Mouse (Mus musculus) adrenal gland, postnatal 25 days (tissue): ENCODE measurements around the gene Has3. TPM values are rescaled to one million over a fixed set of nuclear protein-coding genes. Genes with fewer than 3 reads are reported as not detected.
"Not testable (repeated sequence)": the region's sequence is repeated elsewhere in the genome, so short reads cannot be mapped to it uniquely, and the experiment has no call there.

Experiments used
- DNase-seq: peaks from one replicate; pipeline ENCODE4 v3.0.0; 2021; ENCODE audit warnings: mixed read lengths
- total RNA-seq: library from RNA; stranded (reverse); gene quantifications from 2 replicates; pipeline ENCODE4 v1.2.3, GENCODE M21; 2021

Gene Has3
- total RNA-seq, 1 experiment from 2014 or later = 0.55 TPM

DNA sequence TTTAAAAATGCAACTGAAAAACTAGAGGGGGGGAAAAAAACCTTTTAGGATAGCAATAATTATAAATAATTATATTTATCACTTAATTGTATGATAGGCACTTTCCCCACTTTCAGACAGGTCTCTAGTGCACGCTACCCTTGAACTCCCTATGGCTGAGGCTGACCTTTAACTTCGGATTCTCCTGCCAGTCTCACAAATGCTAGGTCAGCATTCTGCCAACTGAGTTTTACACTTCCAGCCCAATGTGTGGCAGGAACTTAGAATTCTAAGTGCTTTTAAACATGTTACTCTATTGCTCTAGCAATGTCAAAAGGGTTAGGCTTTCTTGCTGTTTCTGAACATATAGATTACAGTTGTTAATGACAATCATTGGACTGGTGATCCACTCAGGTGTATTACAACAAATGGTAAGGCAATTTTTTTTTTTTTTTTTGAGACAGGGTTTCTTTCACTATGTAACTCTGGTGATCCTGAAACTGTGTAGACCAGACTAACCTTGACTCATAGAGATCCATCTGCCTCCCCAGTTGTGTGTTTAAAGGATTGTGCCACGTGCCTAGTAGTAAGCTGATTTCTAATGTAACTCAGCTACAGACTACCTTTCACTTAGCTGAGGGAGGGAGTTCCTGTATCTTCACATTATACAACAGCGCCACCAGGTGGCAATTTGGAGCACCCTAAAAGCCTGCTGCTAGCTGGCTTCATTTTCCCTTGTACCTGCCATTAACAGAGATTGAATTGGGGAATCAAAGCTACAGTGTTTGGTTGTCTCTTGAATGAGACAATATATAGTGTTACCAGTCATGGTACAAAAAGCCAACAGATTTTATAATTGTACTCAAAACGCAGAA, 17.5 kb downstream of the Has3 start:
- DNase-seq = peak; percentile 77

DNA sequence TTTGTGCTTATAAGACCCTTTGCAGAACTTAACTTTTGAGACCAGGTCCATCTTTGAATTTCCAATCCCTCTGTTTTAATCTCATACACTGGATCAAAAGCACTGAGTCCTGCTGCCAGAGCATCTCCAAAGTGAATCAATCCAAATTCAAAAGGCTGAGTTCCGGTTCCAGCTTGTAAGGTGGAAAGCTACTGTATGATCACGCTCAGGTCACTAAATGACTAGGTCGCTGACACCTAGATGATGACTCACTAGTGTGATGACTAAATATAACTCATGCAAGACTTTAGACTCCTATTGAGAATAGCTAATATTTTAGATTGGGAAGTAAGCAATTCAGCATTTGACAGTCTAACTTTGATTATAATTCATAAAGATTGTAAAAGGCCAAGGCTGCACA, 18.8 kb downstream of the Has3 start:
- DNase-seq = no peak

DNA sequence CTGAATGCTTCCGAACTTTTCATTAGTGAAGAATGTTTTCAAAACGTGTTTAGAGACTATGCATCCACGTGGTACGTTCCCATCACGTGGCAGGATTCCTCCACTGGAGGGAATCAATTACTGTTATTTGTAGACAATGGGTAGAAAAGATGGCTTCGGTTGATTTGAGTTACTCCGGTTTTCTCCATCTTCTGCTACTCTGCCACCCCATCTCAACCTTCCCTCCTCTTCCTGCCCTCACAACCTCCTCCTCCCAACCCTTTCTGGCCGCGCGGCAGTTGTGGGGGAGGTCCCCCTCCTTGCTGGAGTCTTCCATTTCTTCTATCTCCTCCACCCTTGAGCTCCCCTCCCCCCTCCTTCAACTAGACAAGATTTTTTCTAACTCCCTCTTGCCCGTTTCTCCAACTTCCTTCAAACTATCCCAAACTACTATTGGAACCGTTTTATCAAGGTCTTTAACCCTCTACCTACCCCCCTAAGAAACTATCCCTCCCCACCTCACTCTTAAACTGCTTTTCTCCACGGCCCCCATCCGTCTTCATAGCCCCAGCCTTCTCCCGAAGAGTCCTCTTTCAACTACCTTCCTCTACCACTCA, 22.3 kb downstream of the Has3 start:
- DNase-seq = peak; percentile 31

DNA sequence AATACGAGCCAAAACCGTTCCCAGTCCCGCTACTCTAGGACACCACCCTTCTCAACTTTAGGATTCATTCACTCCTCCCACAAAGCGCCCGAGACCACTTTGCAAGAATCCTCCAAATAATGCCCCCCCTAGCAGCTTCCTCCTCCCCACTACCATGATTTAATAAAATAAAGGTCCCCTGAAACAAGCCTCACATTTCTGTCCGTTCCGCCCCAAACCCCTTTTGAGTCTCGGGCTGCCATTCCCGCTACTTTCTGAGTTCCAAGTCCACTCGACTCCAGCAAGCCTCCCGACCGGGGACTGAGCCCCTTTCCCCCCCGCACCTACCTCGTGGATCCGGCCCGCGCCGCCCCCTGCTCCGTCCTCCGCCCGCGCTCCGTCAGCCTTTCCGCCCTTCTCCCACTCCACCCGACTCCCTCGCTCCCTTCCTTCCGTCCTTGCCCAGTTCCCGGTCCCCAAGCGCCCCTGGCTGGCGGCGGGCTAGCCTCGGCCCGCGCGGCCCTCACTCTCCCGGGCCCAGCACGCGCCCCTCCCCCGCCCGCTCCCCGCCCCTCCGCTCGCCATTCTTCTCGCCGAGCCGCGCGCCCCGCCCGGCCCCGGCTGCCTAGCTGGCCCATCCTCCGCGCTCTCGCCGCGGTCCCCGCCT, 22.9 kb downstream of the Has3 start:
- DNase-seq = peak; percentile 71

DNA sequence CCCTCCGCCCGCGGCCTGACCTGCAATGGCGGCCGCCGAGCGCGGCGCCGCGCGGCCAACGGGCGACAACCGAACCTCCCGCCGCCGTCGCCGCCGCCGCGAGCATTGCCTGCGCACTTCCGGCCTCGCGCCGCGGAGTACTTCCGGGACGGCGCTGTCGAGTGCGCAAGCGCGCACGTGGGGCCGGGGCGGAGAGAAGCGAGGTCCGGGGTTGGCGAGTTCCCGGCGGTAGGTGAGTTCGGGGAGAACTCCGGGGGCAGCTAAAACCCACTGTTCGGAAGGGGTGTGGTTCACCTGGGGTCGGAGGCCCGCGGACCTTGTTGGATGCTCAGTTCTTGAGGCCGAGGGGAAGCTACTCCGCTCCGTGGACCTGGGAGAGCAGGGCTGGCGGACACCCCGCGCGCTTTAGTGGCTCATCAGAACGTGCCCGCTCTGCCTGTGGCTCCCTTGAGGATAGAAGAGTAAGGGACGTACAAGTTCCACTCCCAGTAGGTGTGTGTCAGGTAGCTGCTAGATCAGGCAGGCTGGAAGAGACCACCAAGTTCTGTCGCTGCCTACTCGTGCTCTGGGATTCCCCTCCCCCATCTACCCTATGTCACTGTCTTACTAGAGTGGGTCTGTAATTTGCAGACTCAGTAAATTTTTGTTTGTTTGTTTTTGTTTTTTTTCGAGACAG, 23.6 kb downstream of the Has3 start, which contains the start of gene Utp4:
Utp4 (plus strand) TSS at position 156 of the 676 bp plus-strand sequence.
- peak; percentile 91 for DNase-seq

DNA sequence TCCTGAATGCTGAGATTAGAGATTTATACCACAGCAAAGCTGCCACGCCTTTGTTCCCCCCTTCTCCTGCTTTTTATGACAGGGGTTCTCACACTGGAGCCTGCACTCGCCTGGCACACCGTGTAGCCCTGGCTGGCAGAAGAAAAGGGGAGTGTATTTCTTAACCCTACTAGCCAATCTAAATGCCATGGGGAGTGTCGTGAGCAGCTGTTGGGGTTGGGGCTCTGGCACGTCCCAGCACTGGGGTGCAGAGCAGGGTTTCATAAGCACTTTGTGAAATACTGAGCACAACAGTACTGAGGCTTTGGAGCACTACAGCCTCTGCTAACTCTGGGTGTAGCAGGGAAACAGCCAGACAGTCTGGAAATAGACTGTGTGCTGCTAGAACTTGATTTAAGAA, 29.4 kb downstream of the Has3 start:
- DNase-seq = no peak

DNA sequence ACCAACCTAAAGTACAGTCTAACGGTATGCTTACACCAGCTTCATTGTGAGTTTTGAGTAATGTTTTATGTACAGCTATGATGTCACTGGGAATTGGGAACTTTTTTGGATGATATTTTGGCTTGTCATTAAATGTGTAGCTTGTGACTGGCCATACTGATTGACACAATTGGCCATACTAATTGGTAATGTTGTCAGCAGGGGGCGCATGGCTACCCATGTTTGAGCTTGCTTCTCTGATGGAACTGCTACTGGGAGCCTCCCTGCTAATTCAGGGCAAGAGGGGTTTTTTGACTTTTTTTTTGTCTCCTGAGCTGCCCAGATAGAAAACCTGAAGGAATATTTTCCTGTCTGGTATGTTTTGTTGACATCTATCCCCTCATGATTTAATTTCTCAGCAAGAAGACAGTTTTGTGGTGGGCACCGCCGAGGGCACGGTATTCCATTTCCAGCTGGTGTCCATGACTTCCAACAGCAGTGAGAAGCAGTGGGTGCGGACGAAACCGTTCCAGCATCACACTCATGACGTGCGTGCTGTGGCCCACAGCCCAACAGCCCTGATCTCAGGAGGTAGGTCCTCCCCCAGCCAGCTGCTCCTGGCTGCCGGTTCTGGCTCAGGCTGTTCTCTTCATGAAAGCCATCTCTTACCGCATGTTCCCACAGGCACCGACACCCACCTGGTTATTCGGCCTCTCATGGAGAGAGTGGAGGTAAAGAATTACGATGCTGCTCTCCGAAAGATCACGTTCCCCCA, 35.9 kb downstream of the Has3 start:
- peak; percentile 72 for DNase-seq

DNA sequence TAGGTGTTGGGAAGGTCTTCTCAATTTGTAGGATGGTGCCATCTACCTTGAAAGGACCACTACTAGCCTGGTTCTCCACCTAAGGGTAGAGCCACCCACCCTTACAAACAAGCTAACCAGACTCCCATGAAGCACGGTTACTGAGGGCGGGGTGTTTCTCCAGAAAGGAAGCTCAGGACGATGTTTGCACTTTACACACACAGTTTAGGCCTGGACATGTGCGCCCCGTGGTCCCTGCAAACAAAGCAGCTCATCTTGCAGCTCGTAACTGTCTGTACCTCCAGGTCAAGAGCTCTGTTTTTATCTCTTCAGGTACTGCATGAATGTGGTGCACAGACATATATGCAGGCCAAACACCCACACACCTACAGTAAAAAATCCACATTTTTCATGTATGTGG, 36.6 kb downstream of the Has3 start:
- no peak for DNase-seq

DNA sequence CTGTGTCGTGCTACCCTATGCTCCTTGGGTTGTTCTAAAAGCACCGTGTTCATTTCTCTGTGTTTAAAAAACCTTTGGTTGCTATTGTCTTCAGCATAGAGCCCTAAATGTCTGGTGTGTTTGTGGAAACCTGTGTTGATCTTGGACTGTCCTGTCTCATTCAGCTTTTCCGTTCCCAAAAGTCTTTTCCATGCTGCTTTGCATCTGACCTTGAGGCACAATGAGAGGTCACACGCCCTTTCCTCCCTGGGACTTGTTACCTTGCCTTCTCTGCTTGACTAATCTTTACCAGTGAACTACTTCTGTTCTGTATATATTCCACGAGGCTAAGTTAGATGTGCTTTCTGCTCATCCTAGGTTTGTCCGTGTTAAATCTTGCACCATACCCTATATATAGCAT, 37.4 kb downstream of the Has3 start:
- DNase-seq = no peak

DNA sequence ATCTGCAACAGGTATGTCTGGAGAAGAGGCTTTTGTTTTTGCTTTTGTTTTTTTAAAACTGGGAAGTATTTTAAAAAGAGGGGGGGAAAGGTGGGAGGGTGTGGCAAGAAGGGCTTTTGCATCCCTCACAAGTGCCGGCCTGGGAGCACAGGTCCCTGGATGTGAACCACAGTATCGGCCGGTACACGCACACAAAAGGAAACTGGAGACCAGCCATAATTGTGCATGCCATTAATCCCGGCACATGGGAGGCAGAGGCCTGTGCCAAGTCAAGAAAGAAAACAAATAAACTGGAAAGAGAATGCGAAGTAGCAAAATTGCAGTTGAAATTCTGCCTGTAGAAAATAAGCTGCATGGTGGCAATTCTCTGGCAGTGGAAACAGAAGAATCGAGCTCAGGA, 38.2 kb downstream of the Has3 start:
- no peak for DNase-seq

DNA sequence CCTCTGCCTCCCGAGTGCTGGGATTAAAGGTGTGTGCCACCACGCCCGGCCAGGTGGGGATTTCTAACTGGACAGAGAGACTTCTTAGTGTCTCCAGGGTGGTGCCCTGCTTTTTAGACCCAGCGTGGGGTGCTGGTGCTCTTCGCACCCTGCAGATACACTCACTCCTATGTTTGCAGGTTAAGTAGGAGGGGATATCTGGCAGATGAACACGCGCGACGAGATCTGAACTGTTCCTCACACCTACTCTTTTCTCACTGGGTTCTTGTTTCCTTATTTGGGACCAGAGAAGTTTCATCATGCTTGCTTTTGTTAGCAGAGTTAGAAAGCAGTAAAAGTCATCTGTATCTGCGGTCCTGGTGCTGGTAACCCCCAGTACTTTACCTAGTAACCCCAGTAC, 43.6 kb downstream of the Has3 start:
- DNase-seq = no peak

DNA sequence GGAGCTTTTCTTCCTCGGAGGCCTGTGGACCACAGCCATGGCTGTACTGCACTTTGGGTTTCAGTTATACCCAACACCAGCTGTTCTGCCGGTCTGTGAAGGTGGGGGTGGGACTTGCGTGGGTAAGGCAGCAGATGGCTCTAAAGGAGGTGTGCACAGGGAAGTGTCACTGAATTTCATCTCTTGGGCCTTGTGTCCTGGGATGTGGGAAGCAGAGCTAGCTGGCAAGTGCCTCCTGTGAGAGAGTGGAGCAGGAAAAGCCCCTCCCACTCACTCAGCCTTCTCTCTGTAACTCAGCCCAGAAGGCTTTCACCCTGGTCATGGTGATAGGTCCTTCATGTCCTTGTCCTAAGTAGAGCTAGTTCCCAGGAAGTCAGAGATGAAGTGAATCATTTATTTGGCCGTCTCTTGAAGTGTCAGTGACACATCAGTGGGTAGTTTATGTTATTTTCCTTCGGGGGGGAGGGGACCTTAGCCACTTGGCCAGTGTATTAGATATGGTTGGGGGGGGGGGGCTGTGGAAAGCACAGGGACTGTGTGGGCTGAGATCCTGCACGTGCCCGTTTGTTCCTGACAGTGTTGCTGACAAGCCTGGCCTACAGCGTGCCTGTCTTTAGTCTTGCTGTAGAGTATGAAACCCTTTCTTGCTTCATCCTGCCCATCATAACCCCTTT, 49.8 kb downstream of the Has3 start:
- DNase-seq = no peak

DNA sequence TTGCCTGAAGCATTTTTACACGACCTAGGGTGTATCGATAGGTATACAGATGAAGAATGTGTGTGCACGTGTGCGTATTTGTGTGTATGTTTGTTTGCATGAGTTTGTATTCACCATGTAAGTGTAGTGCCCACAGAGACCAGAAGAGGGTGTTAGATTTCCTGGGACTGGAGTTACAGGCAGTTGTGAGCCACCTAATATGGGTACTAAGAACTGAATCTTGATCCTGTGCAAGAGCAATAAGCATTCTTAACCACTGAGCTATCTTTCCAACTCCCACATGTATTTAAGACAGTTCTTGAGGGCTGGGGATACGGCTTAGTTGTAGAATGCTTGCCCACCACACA, 50.3 kb downstream of the Has3 start:
- DNase-seq = no peak

DNA sequence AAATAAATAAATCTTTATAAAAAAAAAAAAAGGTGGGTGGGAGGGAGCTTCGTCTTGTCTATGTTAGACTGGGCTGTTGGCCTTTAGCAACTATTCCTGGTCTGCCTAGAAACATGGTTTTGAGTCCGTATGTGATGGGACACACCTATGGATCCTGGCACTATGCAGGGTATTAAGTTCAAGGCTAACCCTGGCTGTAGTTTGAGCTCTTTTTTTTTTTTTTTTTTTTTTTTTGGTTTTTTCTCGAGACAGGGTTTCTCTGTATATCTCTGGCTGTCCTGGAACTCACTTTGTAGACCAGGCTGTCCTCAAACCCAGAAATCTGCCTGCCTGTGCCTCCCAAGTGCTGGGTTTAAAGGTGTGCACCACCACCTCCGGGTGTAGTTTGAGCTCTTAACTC, 54.0 kb downstream of the Has3 start:
- no peak for DNase-seq

DNA sequence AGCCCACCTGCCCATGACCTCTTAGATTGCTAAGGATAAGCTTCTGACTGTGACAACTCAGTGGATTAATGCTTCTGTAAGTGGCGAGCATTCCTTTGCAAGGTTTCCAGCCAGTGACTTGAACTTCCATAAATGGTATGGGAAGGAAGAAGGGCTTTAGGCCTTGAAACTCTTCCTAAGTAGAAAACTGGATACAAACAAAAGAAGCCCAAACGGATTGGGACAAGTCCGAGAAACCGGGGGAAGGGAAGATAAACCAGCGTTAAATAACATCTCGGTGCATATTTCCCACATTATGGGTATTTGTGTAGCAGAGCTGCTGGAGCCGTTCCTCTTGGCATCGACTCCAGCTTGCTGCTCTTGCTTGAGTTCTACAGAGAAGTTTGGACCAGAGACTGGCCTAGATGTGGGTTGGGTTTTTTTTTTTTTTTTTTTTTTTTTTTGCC, 54.9 kb downstream of the Has3 start:
- DNase-seq = no peak

DNA sequence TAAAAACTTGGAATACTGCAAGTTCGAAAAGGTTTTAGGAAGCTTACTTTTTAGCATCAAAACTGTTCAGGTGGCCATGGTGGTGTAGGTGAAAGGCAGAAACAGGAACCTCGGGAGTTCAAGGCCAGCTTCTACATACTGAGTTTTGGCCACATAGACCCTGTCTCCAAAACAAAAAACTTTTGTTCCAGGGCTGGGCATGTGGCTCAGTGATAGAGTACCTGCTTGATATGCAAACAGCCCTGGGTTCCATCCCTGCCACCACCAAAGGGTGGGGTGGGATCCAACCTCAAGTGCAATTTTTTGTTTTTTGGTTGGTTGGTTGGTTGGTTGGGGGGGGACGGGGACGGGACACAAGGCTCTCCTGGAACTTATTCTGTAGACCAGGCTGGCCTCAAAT, 55.4 kb downstream of the Has3 start:
- no peak for DNase-seq

DNA sequence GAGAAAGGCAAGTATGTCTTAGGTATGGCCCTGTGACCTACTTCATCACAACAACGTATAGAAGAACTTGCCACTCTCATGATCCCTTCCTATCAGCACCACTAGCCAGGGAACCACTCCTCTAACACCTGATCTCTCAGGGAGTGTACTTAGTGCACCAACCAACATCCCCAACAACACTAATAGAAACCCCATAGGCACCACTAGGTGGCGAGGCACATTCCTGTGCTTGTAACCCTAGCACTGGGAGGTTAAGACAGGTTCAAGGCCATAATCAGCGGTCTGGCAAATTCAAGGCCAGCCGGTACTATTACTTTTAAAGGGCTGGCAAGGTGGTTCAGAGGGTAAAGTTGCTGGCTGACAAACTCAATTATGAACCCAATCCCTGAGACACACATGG, 57.2 kb downstream of the Has3 start:
- DNase-seq = no peak

DNA sequence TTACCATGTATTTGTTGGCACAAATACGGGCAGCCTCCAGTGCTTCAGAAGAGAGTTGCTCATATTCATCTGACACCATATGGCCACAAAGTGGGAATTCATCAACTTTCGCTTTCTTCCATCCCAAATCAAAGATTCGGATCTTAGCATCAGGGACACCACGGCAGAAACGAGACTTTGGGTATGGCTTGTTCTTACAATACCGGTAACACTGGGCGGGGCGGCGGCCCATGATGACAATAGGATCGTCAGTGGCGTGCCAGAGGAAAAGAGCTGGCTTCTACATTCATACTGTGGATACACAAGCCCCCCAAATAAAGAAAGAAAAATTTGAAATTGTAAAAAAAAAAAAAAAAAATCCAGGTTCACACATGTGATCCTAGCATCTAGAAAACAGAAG, 58.1 kb downstream of the Has3 start:
- DNase-seq = not testable (repeated sequence)

DNA sequence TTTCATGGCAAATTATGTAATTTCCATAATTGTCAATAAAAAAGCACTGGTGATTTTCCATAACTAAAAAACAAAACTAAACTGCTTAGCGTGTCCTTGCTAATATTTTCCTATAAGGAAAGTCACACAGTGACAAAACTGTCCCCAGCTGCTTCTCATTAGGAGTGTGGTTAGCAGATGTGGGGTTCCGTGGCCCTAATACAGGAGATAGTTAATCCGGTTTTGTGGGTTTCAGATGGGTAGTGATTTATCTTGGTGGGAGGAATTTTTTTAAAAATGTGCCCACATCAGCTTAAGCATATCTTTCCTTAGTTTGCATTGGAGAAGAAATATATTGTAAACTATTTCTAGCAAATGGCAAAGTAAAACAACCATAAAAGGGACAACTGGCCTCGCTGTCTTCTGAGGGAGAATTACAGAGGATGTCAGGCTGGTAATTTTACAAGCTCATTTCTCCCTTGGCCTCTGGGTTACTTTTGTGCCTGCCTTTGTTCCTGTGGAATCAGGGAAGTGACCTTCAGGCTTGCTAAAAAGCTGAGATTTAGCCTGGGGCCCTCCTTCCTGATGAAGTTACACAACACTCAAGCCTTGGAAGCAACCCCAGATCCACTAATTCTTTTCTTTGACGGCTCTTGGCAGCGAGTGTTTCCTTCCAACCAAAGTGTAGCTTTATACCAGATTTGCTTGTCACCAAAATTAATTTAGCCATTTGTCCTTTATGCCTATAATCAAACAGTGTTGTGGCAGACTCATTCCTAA, 59.3 kb downstream of the Has3 start:
- DNase-seq = peak; percentile 39

DNA sequence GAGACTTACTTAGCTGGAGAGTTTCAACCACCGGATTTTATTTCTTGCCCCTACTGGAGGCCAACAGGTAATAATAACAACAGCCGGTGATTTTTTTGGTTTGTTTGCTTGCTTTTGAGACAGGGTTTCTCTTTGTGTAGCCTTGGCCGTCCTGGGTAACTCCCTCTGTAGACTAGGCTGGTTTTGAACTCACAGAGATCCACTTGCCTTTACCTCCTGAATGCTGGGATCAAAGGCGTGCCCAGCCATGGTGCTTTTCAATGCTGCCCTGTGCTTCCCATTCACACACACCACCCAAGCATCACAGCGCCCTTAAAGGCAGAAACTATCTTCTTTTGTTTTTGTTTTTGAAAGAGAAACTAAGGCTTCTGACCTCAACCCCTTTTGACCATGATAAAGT, 59.9 kb downstream of the Has3 start:
- DNase-seq = no peak
